Mouse (Mus musculus) embryonic fibroblast, embryonic 13.5 days (primary cell): ENCODE data around the gene Cdkl2.

Experiments
- CTCF ChIP-seq: IDR thresholded peaks from 2 replicates; pipeline ENCODE4 v1.5.1; 2011; ENCODE audit warnings: mild to moderate bottlenecking, control low read depth, low read length, moderate library complexity, borderline replicate concordance; ENCODE audit not compliant: insufficient read depth
- POLR2A ChIP-seq: IDR thresholded peaks from 2 replicates; pipeline ENCODE4 v1.6.1; 2011; ENCODE audit warnings: low read depth, mild to moderate bottlenecking, control low read depth, low read length, moderate library complexity

GRCm38 (mm10) chr5:92063192-92063591 is 19.5 kb upstream of the Cdkl2 start:
- TF ChIP-seq POLR2A = no peak
- TF ChIP-seq CTCF = no peak
